Mouse (Mus musculus) liver, embryonic 15.5 days (tissue): ENCODE results near the gene Traf3. TPM values are rescaled to one million over a fixed set of nuclear protein-coding genes. Genes with fewer than 3 reads are reported as not detected.

ENCODE experiments used
- ATAC-seq: fragments of 200-750 bp; cut with Nextera tagmentation; 2 replicates; pipeline ENCODE4 v1.8.0; 2017; ENCODE audit warnings: moderate number of reproducible peaks, mild to moderate bottlenecking, moderate library complexity; ENCODE audit not compliant: insufficient read depth
- H3K27ac ChIP-seq: fragments of 300-500 bp; sonication (generic); replicated peaks from 2 replicates; pipeline ENCODE4 v1.5.1; 2015; ENCODE audit warnings: mild to moderate bottlenecking, inconsistent platforms
- H3K27me3 ChIP-seq: fragments of 300-500 bp; sonication (generic); 2 replicates; pipeline ENCODE4 v1.6.1; 2015; ENCODE audit warnings: mild to moderate bottlenecking, inconsistent platforms
- H3K36me3 ChIP-seq: fragments of 300-500 bp; sonication (generic); replicated peaks from 2 replicates; pipeline ENCODE4 v1.6.1; 2015; ENCODE audit warnings: moderate library complexity, mild to moderate bottlenecking, inconsistent platforms
- H3K4me1 ChIP-seq: fragments of 300-500 bp; sonication (generic); replicated peaks from 2 replicates; pipeline ENCODE4 v1.6.1; 2015; ENCODE audit warnings: inconsistent platforms
- H3K4me2 ChIP-seq: fragments of 300-500 bp; sonication (generic); 2 replicates; pipeline ENCODE4 v1.6.1; 2015; ENCODE audit warnings: moderate library complexity, mild to moderate bottlenecking, inconsistent platforms
- H3K4me3 ChIP-seq: fragments of 300-500 bp; sonication (generic); replicated peaks from 2 replicates; pipeline ENCODE4 v1.5.1; 2015; ENCODE audit warnings: mild to moderate bottlenecking, inconsistent platforms
- H3K9ac ChIP-seq: fragments of 300-500 bp; sonication (generic); 2 replicates; pipeline ENCODE4 v1.6.1; 2015; ENCODE audit warnings: moderate library complexity, mild to moderate bottlenecking, inconsistent platforms
- H3K9me3 ChIP-seq: fragments of 300-500 bp; sonication (generic); replicated peaks from 2 replicates; pipeline ENCODE4 v1.6.1; 2016; ENCODE audit warnings: inconsistent platforms
- WGBS: fragments of 180-500 bp; shearing (Covaris S2); methylation state at CpG from one replicate; pipeline ENCODE4 v1.1.7; 2015; ENCODE audit warnings: mixed read lengths; ENCODE audit not compliant: insufficient replicate concordance; 5-methylcytosine and 5-hydroxymethylcytosine counted together
- polyA plus RNA-seq: library from polyadenylated mRNA; unstranded; fragments of >200 nt; fragmentation: Nextera tagmentation; extraction: Ambion mirVana; gene quantifications from 2 replicates; pipeline ENCODE4 v1.2.1, GENCODE M21; 2015

The Traf3 gene
- polyA plus RNA-seq, 1 experiment from 2014 or later = 2.3 TPM

DNA sequence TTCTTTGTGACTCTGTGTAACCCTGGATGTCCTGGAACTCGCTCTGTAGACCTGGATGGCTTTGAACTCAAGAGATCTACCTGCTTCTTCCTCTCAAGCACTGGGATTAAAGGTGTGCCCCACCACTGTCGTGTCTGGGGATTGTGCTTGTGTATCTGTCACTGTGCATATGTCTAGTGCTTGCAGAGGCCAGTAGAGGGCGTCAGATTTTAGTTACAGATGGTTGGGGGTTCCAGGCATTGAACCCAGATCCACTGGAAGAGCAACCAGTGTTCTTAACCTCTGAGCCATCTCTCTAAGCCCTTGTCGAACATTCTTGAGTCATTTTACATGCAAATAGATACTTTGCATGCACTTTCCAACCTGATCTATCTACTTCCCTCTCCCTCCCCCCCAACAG lies 12.6 kb downstream of the Traf3 start:
- H3K27ac ChIP-seq = no peak overlapping the region
- H3K4me1 ChIP-seq = no peaks in the 10 kb centered on the region; the same call in 1 of the 2 replicates
- WGBS = 58% methylated on average over 4 of the region's 4 CpGs
- no peaks in the 10 kb centered on the region for H3K9me3 ChIP-seq
- no peak overlapping the region for H3K9ac ChIP-seq
- H3K4me3 ChIP-seq = no peak overlapping the region
- ATAC-seq = no peak
- H3K27me3 ChIP-seq = no peaks in the 10 kb centered on the region
- H3K4me2 ChIP-seq = no peak overlapping the region
- H3K36me3 ChIP-seq = no peaks in the 10 kb centered on the region

DNA sequence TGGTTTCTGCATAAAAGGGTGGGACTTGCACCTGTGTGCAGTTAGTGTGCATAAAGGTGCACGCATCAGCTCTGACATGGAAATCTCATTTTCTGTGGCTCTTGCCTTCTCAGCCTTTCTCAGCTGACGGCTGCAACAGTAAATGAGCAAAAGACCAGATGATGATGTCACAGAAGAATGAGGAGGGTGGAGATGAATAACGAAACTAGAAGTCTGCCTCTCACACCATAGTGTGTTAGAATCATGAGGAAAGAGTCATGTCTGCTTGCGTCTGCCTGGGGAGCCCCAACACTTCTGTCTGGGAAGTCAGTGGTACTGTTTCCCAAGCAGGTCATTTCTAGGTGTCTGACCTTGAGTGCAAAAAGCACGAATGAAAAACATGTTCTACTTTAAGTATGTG lies 15.7 kb downstream of the Traf3 start:
- H3K27ac ChIP-seq = no peak overlapping the region
- no peaks in the 10 kb centered on the region for H3K9me3 ChIP-seq
- H3K9ac ChIP-seq = no peak overlapping the region
- WGBS = 72% methylated on average over 5 of the region's 5 CpGs
- no peak overlapping the region for H3K4me2 ChIP-seq
- no peaks in the 10 kb centered on the region for H3K27me3 ChIP-seq
- no peak for ATAC-seq
- no peaks in the 10 kb centered on the region for H3K36me3 ChIP-seq
- no peak overlapping the region for H3K4me3 ChIP-seq
- peaks cover 6% of the 10 kb centered on the region for H3K4me1 ChIP-seq

DNA sequence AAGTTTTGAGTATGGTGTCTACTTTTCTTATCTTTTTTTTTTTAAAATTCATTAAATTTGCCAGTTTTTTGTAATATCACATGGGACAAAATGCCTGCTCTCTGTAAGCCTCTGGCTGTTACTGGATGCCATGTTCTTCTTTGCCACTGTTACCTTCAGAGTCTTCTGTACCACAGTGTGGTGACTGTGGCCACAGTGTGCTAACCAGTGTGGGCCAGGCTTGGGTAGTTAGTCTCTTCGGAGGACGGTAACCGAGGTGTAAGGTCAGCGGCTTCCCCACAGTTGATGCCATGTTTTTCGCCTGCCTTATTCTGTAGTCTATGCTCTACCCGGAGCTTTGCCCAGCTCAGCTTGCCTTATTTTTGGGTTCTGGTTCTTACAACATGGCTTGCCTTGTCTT lies 16.2 kb downstream of the Traf3 start:
- Histone ChIP-seq H3K4me1 (peaks cover 6% of the 10 kb centered on the region), H3K9me3 (no peaks in the 10 kb centered on the region), H3K9ac (no peak overlapping the region), H3K4me3 (no peak overlapping the region), H3K36me3 (no peaks in the 10 kb centered on the region), H3K27ac (no peak overlapping the region), H3K4me2 (no peak overlapping the region), H3K27me3 (no peaks in the 10 kb centered on the region)
- ATAC-seq = no peak
- WGBS = 84% methylated on average over 6 of the region's 6 CpGs

DNA sequence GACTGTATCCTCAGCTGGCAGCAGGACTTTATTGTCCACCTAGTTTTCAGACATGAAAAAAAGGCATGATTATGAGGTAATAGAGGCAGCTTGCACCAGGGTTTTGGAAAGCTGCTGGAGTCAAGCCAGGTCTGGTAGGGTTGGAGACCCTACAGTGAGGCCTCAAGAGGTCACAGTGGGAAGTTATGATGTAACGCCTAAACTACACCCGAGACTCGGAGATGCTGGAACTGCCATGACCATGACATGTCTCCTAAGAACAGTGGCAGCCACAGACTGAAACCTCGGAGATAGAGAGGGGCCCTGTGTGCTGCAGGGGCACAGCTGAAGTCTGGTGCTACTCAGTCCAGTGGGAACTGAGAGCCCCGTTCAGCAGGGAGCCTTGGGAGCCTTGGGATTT lies 18.3 kb downstream of the Traf3 start, which contains the start of gene 4930595D18Rik:
Gene 4930595D18Rik (minus strand): TSS at position 16 of the 400 bp plus-strand sequence.
- Histone ChIP-seq H3K4me2 (no peak within 1 kb of the TSS), H3K27ac (no peak within 1 kb of the TSS), H3K27me3 (no peaks in the 10 kb centered on the region), H3K9ac (no peak within 1 kb of the TSS), H3K36me3 (no peaks in the 10 kb centered on the region), H3K4me1 (peaks cover 6% of the 10 kb centered on the region), H3K4me3 (no peak within 1 kb of the TSS), H3K9me3 (no peaks in the 10 kb centered on the region)
- WGBS = 41% methylated on average over 5 of the region's 5 CpGs
- no peak for ATAC-seq

DNA sequence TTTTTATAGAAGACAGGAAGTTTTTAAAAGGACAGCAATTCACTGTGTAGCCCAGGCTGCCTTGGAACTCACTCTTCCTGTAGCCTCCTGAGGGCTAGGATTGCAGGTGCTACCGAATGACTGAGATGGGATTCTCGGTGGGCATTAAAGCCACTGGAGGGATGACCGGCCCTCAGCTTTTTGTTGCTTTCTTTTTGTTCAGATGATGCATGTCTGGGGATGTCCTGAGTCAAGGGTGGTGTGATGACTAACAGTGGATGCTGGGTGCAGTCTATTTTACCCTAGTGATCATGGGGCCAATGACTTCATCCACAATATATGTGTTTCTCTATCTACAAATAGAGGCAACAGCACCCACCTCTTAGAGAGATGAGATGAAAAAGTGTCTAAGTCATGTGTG lies 20.8 kb downstream of the Traf3 start:
- no peak for ATAC-seq
- H3K27me3 ChIP-seq = no peaks in the 10 kb centered on the region
- H3K4me2 ChIP-seq = no peak overlapping the region
- H3K9me3 ChIP-seq = no peaks in the 10 kb centered on the region
- H3K4me1 ChIP-seq = peaks cover 12% of the 10 kb centered on the region
- H3K4me3 ChIP-seq = no peak overlapping the region
- 84% methylated on average over 3 of the region's 3 CpGs for WGBS
- no peak overlapping the region for H3K27ac ChIP-seq
- no peak overlapping the region for H3K9ac ChIP-seq
- no peaks in the 10 kb centered on the region for H3K36me3 ChIP-seq

DNA sequence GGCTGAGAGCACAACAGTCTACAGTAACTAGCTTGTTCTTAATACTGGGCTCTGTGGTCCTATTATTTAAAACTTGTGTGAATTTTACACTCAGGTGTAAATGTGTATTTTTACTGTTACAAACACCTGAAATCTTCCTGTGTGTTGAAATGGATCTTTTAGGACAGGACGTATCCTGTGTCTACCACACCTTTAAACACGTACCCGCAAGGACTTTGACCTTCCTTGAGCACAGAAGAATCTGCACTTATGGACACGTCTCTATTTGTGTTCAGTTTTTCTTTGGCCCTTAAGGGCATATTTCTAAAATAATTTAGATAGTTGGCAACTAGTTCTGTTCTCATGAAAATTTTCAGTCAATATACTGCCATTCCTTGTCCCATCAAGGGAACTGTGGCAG lies 22.1 kb downstream of the Traf3 start:
- H3K27me3 ChIP-seq = no peaks in the 10 kb centered on the region
- H3K9me3 ChIP-seq = no peaks in the 10 kb centered on the region
- WGBS = 79% methylated on average over 4 of the region's 4 CpGs
- H3K4me3 ChIP-seq = no peak overlapping the region
- ATAC-seq = no peak
- H3K4me2 ChIP-seq = no peak overlapping the region
- no peak overlapping the region for H3K27ac ChIP-seq
- H3K9ac ChIP-seq = no peak overlapping the region
- H3K4me1 ChIP-seq = peaks cover 14% of the 10 kb centered on the region
- no peaks in the 10 kb centered on the region for H3K36me3 ChIP-seq

- ATAC-seq = no peak
- Histone ChIP-seq H3K4me2 (no peak overlapping the region), H3K4me3 (no peak overlapping the region), H3K9me3 (no peaks in the 10 kb centered on the region), H3K4me1 (peaks cover 10% of the 10 kb centered on the region; the same call in 1 of the 2 replicates), H3K9ac (no peak overlapping the region), H3K27me3 (no peaks in the 10 kb centered on the region), H3K27ac (no peak overlapping the region), H3K36me3 (no peaks in the 10 kb centered on the region)
- WGBS = 70% methylated on average over 5 of the region's 5 CpGs
These were observed 24.2 kb downstream of the Traf3 start for GRCm38 (mm10) chr12:111190355-111190754.

DNA sequence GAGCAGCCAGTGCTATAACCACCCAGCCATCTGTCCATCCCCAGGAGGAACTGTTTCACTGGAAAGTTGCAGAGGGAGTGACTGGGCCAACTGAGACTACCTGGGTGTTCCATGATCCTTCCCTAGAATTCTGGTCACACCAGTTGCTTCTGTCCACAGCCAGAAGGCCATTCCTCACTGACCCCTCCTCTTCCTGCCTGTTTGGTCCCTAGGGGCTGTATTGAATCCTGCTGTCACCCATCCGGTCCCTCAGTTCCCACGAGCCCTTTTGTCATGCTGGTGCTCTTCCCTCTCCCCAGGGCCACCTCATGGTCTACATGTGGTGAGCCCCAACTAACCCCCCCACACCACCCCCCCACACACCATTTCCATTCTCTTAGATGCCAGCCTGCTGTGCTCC lies 24.7 kb downstream of the Traf3 start:
- no peak overlapping the region for H3K4me3 ChIP-seq
- no peak overlapping the region for H3K9ac ChIP-seq
- no peaks in the 10 kb centered on the region for H3K9me3 ChIP-seq
- H3K4me2 ChIP-seq = no peak overlapping the region
- peaks cover 10% of the 10 kb centered on the region; the same call in 1 of the 2 replicates for H3K4me1 ChIP-seq
- H3K27ac ChIP-seq = no peak overlapping the region
- WGBS = 83% methylated on average over 2 of the region's 2 CpGs
- no peaks in the 10 kb centered on the region for H3K27me3 ChIP-seq
- H3K36me3 ChIP-seq = no peaks in the 10 kb centered on the region
- no peak for ATAC-seq

GRCm38 (mm10) chr12:111192777-111193176 lies 26.6 kb downstream of the Traf3 start:
- ATAC-seq = no peak; the same call in 1 of the 2 replicates
- Histone ChIP-seq H3K27ac (no peak overlapping the region), H3K36me3 (no peaks in the 10 kb centered on the region), H3K4me2 (no peak overlapping the region), H3K27me3 (no peaks in the 10 kb centered on the region), H3K4me1 (peaks cover 10% of the 10 kb centered on the region; the same call in 1 of the 2 replicates), H3K4me3 (no peak overlapping the region), H3K9ac (no peak overlapping the region), H3K9me3 (no peaks in the 10 kb centered on the region)
- WGBS = 60% methylated on average over 6 of the region's 6 CpGs

DNA sequence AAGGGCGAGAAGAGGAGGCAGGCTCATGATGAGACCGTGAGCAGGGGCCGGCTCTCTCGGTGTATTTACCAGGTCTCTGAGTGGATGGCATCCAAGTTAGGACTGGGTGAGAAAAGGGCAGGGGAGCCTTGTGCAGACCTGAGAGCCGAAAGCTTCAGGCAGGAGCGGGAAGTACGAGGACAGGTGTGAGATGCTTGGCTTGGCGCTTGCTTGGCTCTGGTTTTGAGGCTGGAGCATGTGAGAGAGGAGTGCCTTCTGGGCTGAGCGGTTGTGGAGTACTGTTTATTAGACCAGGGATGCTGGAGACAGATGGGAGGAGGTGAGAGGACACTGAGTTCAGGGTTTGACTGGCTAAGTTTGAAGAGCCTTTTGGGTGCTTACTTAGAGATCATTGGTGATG lies 27.2 kb downstream of the Traf3 start:
- no peak for ATAC-seq
- Histone ChIP-seq H3K27me3 (no peaks in the 10 kb centered on the region), H3K4me3 (no peak overlapping the region), H3K4me1 (peaks cover 10% of the 10 kb centered on the region; the same call in 1 of the 2 replicates), H3K36me3 (no peaks in the 10 kb centered on the region), H3K9ac (no peak overlapping the region), H3K4me2 (no peak overlapping the region), H3K9me3 (no peaks in the 10 kb centered on the region), H3K27ac (no peak overlapping the region; the same call in 1 of the 2 replicates)
- WGBS = 70% methylated on average over 9 of the region's 9 CpGs

DNA sequence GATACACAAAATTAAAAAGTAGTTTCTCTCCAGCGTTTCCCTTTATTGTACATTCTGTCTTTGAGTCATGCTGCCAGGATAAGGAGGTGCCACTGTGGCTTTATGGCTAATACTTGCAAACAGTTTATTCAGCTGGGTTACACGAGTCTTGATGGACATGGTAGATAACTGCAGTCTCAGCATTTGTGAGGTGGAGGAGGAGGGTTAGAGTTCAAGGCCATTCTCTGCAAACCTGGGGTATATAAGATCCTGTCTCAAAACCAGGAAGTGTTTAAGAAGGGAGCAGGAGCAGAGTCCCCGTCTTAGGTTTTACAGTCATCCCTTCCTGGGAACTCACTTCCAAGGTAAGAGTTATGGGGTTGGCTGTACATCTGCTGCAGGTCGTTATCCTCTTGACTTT lies 30.4 kb downstream of the Traf3 start:
- Histone ChIP-seq H3K36me3 (no peaks in the 10 kb centered on the region), H3K9me3 (no peaks in the 10 kb centered on the region), H3K27ac (no peak overlapping the region), H3K27me3 (no peaks in the 10 kb centered on the region), H3K4me2 (no peak overlapping the region), H3K9ac (no peak overlapping the region), H3K4me3 (no peak overlapping the region), H3K4me1 (peaks cover 5% of the 10 kb centered on the region; the same call in 1 of the 2 replicates)
- WGBS = 53% methylated on average over 4 of the region's 4 CpGs
- no peak for ATAC-seq

DNA sequence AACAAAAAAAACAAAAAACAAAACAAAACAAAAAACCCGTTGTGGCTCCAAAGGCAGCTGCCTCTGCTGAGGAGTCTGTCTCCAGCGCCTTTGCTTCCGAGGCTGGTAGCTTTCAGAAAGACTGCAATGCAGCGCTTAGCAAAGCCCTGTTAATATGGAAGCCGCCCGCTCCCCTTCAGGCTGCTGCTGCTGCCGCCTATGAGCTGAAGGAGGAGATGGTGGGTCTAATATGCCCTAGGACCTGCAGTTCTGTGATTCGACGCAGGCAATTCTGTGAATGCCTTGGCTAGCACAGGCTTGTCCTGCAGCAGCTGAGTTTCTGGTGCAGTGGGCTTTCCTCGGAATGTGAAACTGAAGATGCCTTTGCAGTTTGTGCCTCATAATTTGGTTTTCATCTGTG lies 36.9 kb downstream of the Traf3 start:
- Histone ChIP-seq H3K27ac (no peak overlapping the region), H3K9ac (no peak overlapping the region), H3K27me3 (no peaks in the 10 kb centered on the region), H3K4me3 (no peak overlapping the region), H3K4me1 (no peaks in the 10 kb centered on the region), H3K36me3 (no peaks in the 10 kb centered on the region), H3K4me2 (no peak overlapping the region), H3K9me3 (no peaks in the 10 kb centered on the region)
- WGBS = 82% methylated on average over 10 of the region's 10 CpGs
- ATAC-seq = no peak
